Mouse (Mus musculus) cortical plate, adult 2 months (tissue): Measurements from ENCODE around the gene Svep1.

Experiments used
- CTCF ChIP-seq: fragments of 200-500 bp; IDR thresholded peaks from 2 replicates; pipeline ENCODE4 v1.5.1; 2011; ENCODE audit warnings: mild to moderate bottlenecking, control low read depth, low read length; ENCODE audit not compliant: insufficient read depth; ENCODE audit errors: extremely low read depth
- POLR2A ChIP-seq: fragments of 200-500 bp; IDR thresholded peaks from 2 replicates; pipeline ENCODE4 v1.6.1; 2011; ENCODE audit warnings: mild to moderate bottlenecking, low read length, control low read depth; ENCODE audit not compliant: insufficient read depth; ENCODE audit errors: extremely low read depth

DNA sequence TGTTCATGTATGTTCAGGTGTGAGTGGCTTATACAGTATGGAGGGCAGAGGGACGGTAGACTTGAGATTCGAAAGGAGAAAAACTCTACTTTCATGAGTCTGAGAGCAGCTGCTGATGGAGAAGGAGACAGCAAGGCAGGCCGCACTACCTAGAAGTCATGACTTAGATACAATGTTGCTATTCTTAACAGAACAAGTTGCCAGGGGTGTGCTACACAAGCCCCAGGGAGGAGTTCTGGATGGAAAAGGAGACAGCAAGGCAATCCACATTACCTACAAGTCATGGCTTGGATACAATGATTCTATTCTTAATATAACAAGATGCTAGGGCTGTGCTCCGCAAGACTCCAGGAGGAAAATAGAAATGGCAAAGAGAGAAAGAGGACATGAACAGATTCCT, 129.1 kb downstream of the Svep1 start:
- TF ChIP-seq POLR2A, result no peak
- no peak for TF ChIP-seq CTCF
